Mouse (Mus musculus): ENCODE measurements around the gene Dclk3. TPM values are rescaled to one million over a fixed set of nuclear protein-coding genes. Genes with fewer than 3 reads are reported as not detected.

The Dclk3 gene
- polyA plus RNA-seq, 1 experiment from 2014 or later, result 0.29 TPM

GRCm38 (mm10) chr9:111461415-111462103 is 22.7 kb downstream of the Dclk3 start:
- no peak overlapping the region for H3K4me3 ChIP-seq (ENCODE audit: low read depth, low read length)
- H3K4me2 ChIP-seq (replicated peaks; ENCODE audit: low read depth, low read length), result no peak overlapping the region
- no peak overlapping the region for H3K9ac ChIP-seq (replicated peaks; ENCODE audit: low read depth, low read length)
- ATAC-seq (ENCODE audit: insufficient number of reproducible peaks, insufficient read depth, low FRiP score, low read depth), result no peak
- H3K9me3 ChIP-seq (ENCODE audit: control insufficient read depth, low read depth, low read length), result no peaks in the 10 kb centered on the region
- WGBS, result 73% methylated on average over 10 of the region's 10 CpGs
- H3K27ac ChIP-seq (ENCODE audit: low read length), result no peak overlapping the region
- H3K4me1 ChIP-seq (ENCODE audit: control insufficient read depth, insufficient read depth, low read length), result no peaks in the 10 kb centered on the region
- no peaks in the 10 kb centered on the region for H3K36me3 ChIP-seq (ENCODE audit: control insufficient read depth, insufficient read depth, low read length)
- no peaks in the 10 kb centered on the region for H3K27me3 ChIP-seq (ENCODE audit: control insufficient read depth, insufficient read depth, low read length)

GRCm38 (mm10) chr9:111465666-111466065 is 26.8 kb downstream of the Dclk3 start:
- H3K27ac ChIP-seq (ENCODE audit: low read length), result no peak overlapping the region
- H3K27me3 ChIP-seq (ENCODE audit: control insufficient read depth, insufficient read depth, low read length), result no peaks in the 10 kb centered on the region
- H3K4me1 ChIP-seq (ENCODE audit: control insufficient read depth, insufficient read depth, low read length), result no peaks in the 10 kb centered on the region
- ATAC-seq (ENCODE audit: insufficient number of reproducible peaks, insufficient read depth, low FRiP score, low read depth), result no peak
- no peak overlapping the region for H3K4me2 ChIP-seq (replicated peaks; ENCODE audit: low read depth, low read length)
- H3K36me3 ChIP-seq (ENCODE audit: control insufficient read depth, insufficient read depth, low read length), result no peaks in the 10 kb centered on the region
- H3K9me3 ChIP-seq (ENCODE audit: control insufficient read depth, low read depth, low read length), result no peaks in the 10 kb centered on the region
- WGBS, result 90% methylated on average over 6 of the region's 6 CpGs
- H3K4me3 ChIP-seq (ENCODE audit: low read depth, low read length), result no peak overlapping the region
- H3K9ac ChIP-seq (replicated peaks; ENCODE audit: low read depth, low read length), result no peak overlapping the region

- Histone ChIP-seq H3K4me1 (ENCODE audit: control insufficient read depth, insufficient read depth, low read length) (no peaks in the 10 kb centered on the region), H3K36me3 (ENCODE audit: control insufficient read depth, insufficient read depth, low read length) (no peaks in the 10 kb centered on the region), H3K27me3 (ENCODE audit: control insufficient read depth, insufficient read depth, low read length) (no peaks in the 10 kb centered on the region), H3K9ac (replicated peaks; ENCODE audit: low read depth, low read length) (no peak overlapping the region), H3K4me3 (ENCODE audit: low read depth, low read length) (no peak overlapping the region), H3K4me2 (replicated peaks; ENCODE audit: low read depth, low read length) (no peak overlapping the region), H3K9me3 (ENCODE audit: control insufficient read depth, low read depth, low read length) (no peaks in the 10 kb centered on the region), H3K27ac (ENCODE audit: low read length) (no peak overlapping the region)
- no peak for ATAC-seq (ENCODE audit: insufficient number of reproducible peaks, insufficient read depth, low FRiP score, low read depth)
- WGBS, result 68% methylated on average over 21 of the region's 21 CpGs
These were observed 35.0 kb downstream of the Dclk3 start for GRCm38 (mm10) chr9:111473686-111474457.

- H3K27ac ChIP-seq (ENCODE audit: low read length), result no peak overlapping the region
These were observed 35.5 kb downstream of the Dclk3 start for GRCm38 (mm10) chr9:111474458-111474745.

GRCm38 (mm10) chr9:111475281-111475680 is 36.4 kb downstream of the Dclk3 start:
- H3K36me3 ChIP-seq (ENCODE audit: control insufficient read depth, insufficient read depth, low read length), result no peaks in the 10 kb centered on the region
- no peak overlapping the region for H3K4me2 ChIP-seq (replicated peaks; ENCODE audit: low read depth, low read length)
- H3K9me3 ChIP-seq (ENCODE audit: control insufficient read depth, low read depth, low read length), result no peaks in the 10 kb centered on the region
- no peak overlapping the region for H3K27ac ChIP-seq (ENCODE audit: low read length)
- no peak for ATAC-seq (ENCODE audit: insufficient number of reproducible peaks, insufficient read depth, low FRiP score, low read depth)
- H3K4me3 ChIP-seq (ENCODE audit: low read depth, low read length), result no peak overlapping the region
- no peaks in the 10 kb centered on the region for H3K4me1 ChIP-seq (ENCODE audit: control insufficient read depth, insufficient read depth, low read length)
- no peaks in the 10 kb centered on the region for H3K27me3 ChIP-seq (ENCODE audit: control insufficient read depth, insufficient read depth, low read length)
- 92% methylated on average over 3 of the region's 3 CpGs for WGBS
- no peak overlapping the region for H3K9ac ChIP-seq (replicated peaks; ENCODE audit: low read depth, low read length)

More at GRCm38 (mm10) chr9:111474458-111474745, 35.5 kb downstream of the Dclk3 start:
- H3K4me3 ChIP-seq (ENCODE audit: low read depth, low read length), result no peak overlapping the region
- H3K9ac ChIP-seq (replicated peaks; ENCODE audit: low read depth, low read length), result no peak overlapping the region
- H3K4me2 ChIP-seq (replicated peaks; ENCODE audit: low read depth, low read length), result no peak overlapping the region
- H3K4me1 ChIP-seq (ENCODE audit: control insufficient read depth, insufficient read depth, low read length), result no peaks in the 10 kb centered on the region
- ATAC-seq (ENCODE audit: insufficient number of reproducible peaks, insufficient read depth, low FRiP score, low read depth), result no peak
- H3K27me3 ChIP-seq (ENCODE audit: control insufficient read depth, insufficient read depth, low read length), result no peaks in the 10 kb centered on the region
- no peaks in the 10 kb centered on the region for H3K9me3 ChIP-seq (ENCODE audit: control insufficient read depth, low read depth, low read length)
- 79% methylated on average over 3 of the region's 3 CpGs for WGBS
- H3K36me3 ChIP-seq (ENCODE audit: control insufficient read depth, insufficient read depth, low read length), result no peaks in the 10 kb centered on the region

GRCm38 (mm10) chr9:111475973-111476372 is 37.1 kb downstream of the Dclk3 start:
- Histone ChIP-seq H3K36me3 (ENCODE audit: control insufficient read depth, insufficient read depth, low read length) (no peaks in the 10 kb centered on the region), H3K4me3 (ENCODE audit: low read depth, low read length) (no peak overlapping the region), H3K4me2 (replicated peaks; ENCODE audit: low read depth, low read length) (no peak overlapping the region), H3K27me3 (ENCODE audit: control insufficient read depth, insufficient read depth, low read length) (no peaks in the 10 kb centered on the region), H3K27ac (ENCODE audit: low read length) (no peak overlapping the region), H3K4me1 (ENCODE audit: control insufficient read depth, insufficient read depth, low read length) (no peaks in the 10 kb centered on the region), H3K9ac (replicated peaks; ENCODE audit: low read depth, low read length) (no peak overlapping the region), H3K9me3 (ENCODE audit: control insufficient read depth, low read depth, low read length) (no peaks in the 10 kb centered on the region)
- no peak for ATAC-seq (ENCODE audit: insufficient number of reproducible peaks, insufficient read depth, low FRiP score, low read depth)
- WGBS, result 83% methylated on average over 4 of the region's 4 CpGs

- no peak overlapping the region for H3K4me3 ChIP-seq (ENCODE audit: low read depth, low read length)
- no peak overlapping the region for H3K9ac ChIP-seq (replicated peaks; ENCODE audit: low read depth, low read length)
- ATAC-seq (ENCODE audit: insufficient number of reproducible peaks, insufficient read depth, low FRiP score, low read depth), result no peak
- H3K9me3 ChIP-seq (ENCODE audit: control insufficient read depth, low read depth, low read length), result no peaks in the 10 kb centered on the region
- H3K36me3 ChIP-seq (ENCODE audit: control insufficient read depth, insufficient read depth, low read length), result no peaks in the 10 kb centered on the region
- no peak overlapping the region for H3K4me2 ChIP-seq (replicated peaks; ENCODE audit: low read depth, low read length)
- no peaks in the 10 kb centered on the region for H3K27me3 ChIP-seq (ENCODE audit: control insufficient read depth, insufficient read depth, low read length)
- no peak overlapping the region for H3K27ac ChIP-seq (ENCODE audit: low read length)
- H3K4me1 ChIP-seq (ENCODE audit: control insufficient read depth, insufficient read depth, low read length), result no peaks in the 10 kb centered on the region
- WGBS, result 81% methylated on average over 6 of the region's 6 CpGs
These were observed 37.7 kb downstream of the Dclk3 start for GRCm38 (mm10) chr9:111476479-111477016.

GRCm38 (mm10) chr9:111478853-111479490 is 40.1 kb downstream of the Dclk3 start:
- Histone ChIP-seq H3K4me2 (replicated peaks; ENCODE audit: low read depth, low read length) (no peak overlapping the region), H3K27ac (ENCODE audit: low read length) (no peak overlapping the region), H3K4me3 (ENCODE audit: low read depth, low read length) (no peak overlapping the region), H3K9me3 (ENCODE audit: control insufficient read depth, low read depth, low read length) (no peaks in the 10 kb centered on the region), H3K27me3 (ENCODE audit: control insufficient read depth, insufficient read depth, low read length) (no peaks in the 10 kb centered on the region), H3K36me3 (ENCODE audit: control insufficient read depth, insufficient read depth, low read length) (no peaks in the 10 kb centered on the region), H3K4me1 (ENCODE audit: control insufficient read depth, insufficient read depth, low read length) (no peaks in the 10 kb centered on the region), H3K9ac (replicated peaks; ENCODE audit: low read depth, low read length) (no peak overlapping the region)
- 61% methylated on average over 7 of the region's 7 CpGs for WGBS
- no peak for ATAC-seq (ENCODE audit: insufficient number of reproducible peaks, insufficient read depth, low FRiP score, low read depth)

All from stomach, embryonic 14.5 days (tissue).